Mouse (Mus musculus): ENCODE data around the gene Mcemp1. TPM values are rescaled to one million over a fixed set of nuclear protein-coding genes. Genes with fewer than 3 reads are reported as not detected.

Mcemp1 gene
- polyA plus RNA-seq, 1 experiment from 2014 or later, result 0.78 TPM

GRCm38 (mm10) chr8:3656725-3657381, 8.7 kb upstream of the Mcemp1 start:
- Histone ChIP-seq H3K36me3 (ENCODE audit: control insufficient read depth, insufficient read depth, low read length) (no peaks in the 10 kb centered on the region), H3K9ac (ENCODE audit: low read depth, low read length) (no peak overlapping the region), H3K4me3 (ENCODE audit: low read depth, low read length) (no peak overlapping the region), H3K4me1 (ENCODE audit: control insufficient read depth, insufficient read depth, low read length) (no peaks in the 10 kb centered on the region), H3K27me3 (replicated peaks; ENCODE audit: control insufficient read depth, insufficient read depth, low read length) (no peaks in the 10 kb centered on the region), H3K9me3 (ENCODE audit: control insufficient read depth, low read length) (no peaks in the 10 kb centered on the region), H3K27ac (replicated peaks; ENCODE audit: low read depth, low read length) (no peak overlapping the region), H3K4me2 (ENCODE audit: low read depth, low read length) (no peak overlapping the region)
- 18% methylated on average over 7 of the region's 7 CpGs for WGBS
- ATAC-seq (ENCODE audit: low read depth), result no peak
- DNase-seq (ENCODE audit: low spot score), result peak; percentile 17

DNA sequence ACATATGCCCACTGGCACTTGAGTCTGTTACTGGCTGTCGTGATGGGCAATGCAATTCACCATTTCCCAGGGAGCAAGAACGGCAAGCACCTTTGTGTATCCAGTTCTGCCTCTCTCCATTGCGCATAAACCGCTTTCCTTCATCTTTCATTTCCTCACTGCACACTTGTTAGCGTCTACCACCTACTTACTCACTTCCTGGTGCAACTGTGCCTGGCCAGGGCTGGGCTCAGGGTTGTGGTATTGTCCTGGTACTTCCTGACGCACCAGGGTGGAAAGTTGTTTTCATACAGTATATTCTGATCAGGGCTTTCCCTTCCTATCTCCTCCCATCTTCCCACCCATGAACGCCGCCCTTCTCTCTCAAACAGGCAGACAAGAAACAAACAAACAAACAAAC, 4.7 kb upstream of the Mcemp1 start:
- no peak overlapping the region for H3K4me3 ChIP-seq (ENCODE audit: low read depth, low read length)
- no peak overlapping the region for H3K9ac ChIP-seq (ENCODE audit: low read depth, low read length)
- no peak for DNase-seq (ENCODE audit: low spot score)
- H3K27ac ChIP-seq (replicated peaks; ENCODE audit: low read depth, low read length), result no peak overlapping the region
- H3K36me3 ChIP-seq (ENCODE audit: control insufficient read depth, insufficient read depth, low read length), result no peaks in the 10 kb centered on the region
- H3K4me1 ChIP-seq (ENCODE audit: control insufficient read depth, insufficient read depth, low read length), result no peaks in the 10 kb centered on the region
- no peak for ATAC-seq (ENCODE audit: low read depth)
- no peak overlapping the region for H3K4me2 ChIP-seq (ENCODE audit: low read depth, low read length)
- no peaks in the 10 kb centered on the region for H3K9me3 ChIP-seq (ENCODE audit: control insufficient read depth, low read length)
- WGBS, result 72% methylated on average over 8 of the region's 8 CpGs
- no peaks in the 10 kb centered on the region for H3K27me3 ChIP-seq (replicated peaks; ENCODE audit: control insufficient read depth, insufficient read depth, low read length)

DNA sequence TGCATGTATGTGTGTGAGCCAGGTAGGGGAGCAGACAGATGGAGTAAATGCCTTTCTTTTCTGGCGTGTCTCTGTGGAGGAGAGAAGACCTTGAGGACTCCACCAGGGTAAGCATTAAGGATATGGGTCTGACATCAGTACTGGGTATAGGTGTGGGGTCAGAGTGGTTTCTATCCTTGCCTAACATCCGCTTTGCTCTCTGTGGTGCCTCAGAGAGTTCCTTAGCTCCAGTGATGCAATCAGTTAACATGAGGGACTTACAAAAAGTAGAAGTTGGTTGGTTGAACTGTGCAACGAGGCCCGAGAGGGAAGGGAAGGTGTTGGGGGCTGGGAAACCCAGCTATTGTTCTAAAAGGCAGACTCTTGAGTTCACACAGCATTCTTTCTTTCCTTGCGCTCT, 1.1 kb upstream of the Mcemp1 start:
- Histone ChIP-seq H3K27ac (replicated peaks; ENCODE audit: low read depth, low read length) (no peak overlapping the region), H3K4me2 (ENCODE audit: low read depth, low read length) (no peak overlapping the region), H3K27me3 (replicated peaks; ENCODE audit: control insufficient read depth, insufficient read depth, low read length) (no peaks in the 10 kb centered on the region), H3K4me3 (ENCODE audit: low read depth, low read length) (no peak overlapping the region), H3K36me3 (ENCODE audit: control insufficient read depth, insufficient read depth, low read length) (no peaks in the 10 kb centered on the region), H3K9ac (ENCODE audit: low read depth, low read length) (no peak overlapping the region), H3K4me1 (ENCODE audit: control insufficient read depth, insufficient read depth, low read length) (no peaks in the 10 kb centered on the region), H3K9me3 (ENCODE audit: control insufficient read depth, low read length) (no peaks in the 10 kb centered on the region)
- DNase-seq (ENCODE audit: low spot score) (no peak), ATAC-seq (ENCODE audit: low read depth) (no peak)
- WGBS, result 51% methylated on average over 5 of the region's 5 CpGs

DNA sequence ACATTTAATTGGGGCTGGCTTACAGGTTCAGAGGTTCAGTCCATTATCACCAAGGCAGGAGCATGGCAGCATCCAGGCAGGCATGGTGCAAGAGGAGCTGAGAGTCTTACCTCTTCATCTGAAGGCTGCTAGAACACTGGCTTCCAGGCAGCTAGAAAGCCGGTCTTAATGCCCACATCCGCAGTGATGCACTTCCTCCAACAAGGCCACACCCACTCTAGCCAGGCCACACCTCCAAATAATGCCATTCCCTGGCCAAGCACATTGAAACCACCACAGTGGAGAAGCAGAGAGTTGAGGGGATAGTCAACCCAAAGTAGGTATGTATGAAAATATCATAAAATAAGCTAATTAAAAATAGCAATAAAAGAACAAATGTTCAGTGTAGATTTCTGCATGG, 4.8 kb downstream of the Mcemp1 start:
- Histone ChIP-seq H3K4me2 (ENCODE audit: low read depth, low read length) (no peak overlapping the region), H3K9ac (ENCODE audit: low read depth, low read length) (no peak overlapping the region), H3K27me3 (replicated peaks; ENCODE audit: control insufficient read depth, insufficient read depth, low read length) (no peaks in the 10 kb centered on the region), H3K4me1 (ENCODE audit: control insufficient read depth, insufficient read depth, low read length) (no peaks in the 10 kb centered on the region; the same call in 1 of the 2 replicates), H3K4me3 (ENCODE audit: low read depth, low read length) (no peak overlapping the region), H3K9me3 (ENCODE audit: control insufficient read depth, low read length) (no peaks in the 10 kb centered on the region), H3K27ac (replicated peaks; ENCODE audit: low read depth, low read length) (no peak overlapping the region), H3K36me3 (ENCODE audit: control insufficient read depth, insufficient read depth, low read length) (no peaks in the 10 kb centered on the region)
- ATAC-seq (ENCODE audit: low read depth), result no peak
- whole genome bisulfite sequencing, result 69% methylated on average over 2 of the region's 2 CpGs
- no peak for DNase-seq (ENCODE audit: low spot score)

GRCm38 (mm10) chr8:3671980-3672491, 6.5 kb downstream of the Mcemp1 start, which contains the start of gene Fcor:
Fcor (minus strand) TSS chr8:3672362.
- Histone ChIP-seq H3K4me3 (ENCODE audit: low read depth, low read length) (peak within 1 kb of the TSS; percentile 53), H3K27ac (replicated peaks; ENCODE audit: low read depth, low read length) (peak within 1 kb of the TSS; percentile 24), H3K4me2 (ENCODE audit: low read depth, low read length) (peak within 1 kb of the TSS; percentile 60), H3K36me3 (ENCODE audit: control insufficient read depth, insufficient read depth, low read length) (no peaks in the 10 kb centered on the region), H3K9me3 (ENCODE audit: control insufficient read depth, low read length) (no peaks in the 10 kb centered on the region), H3K27me3 (replicated peaks; ENCODE audit: control insufficient read depth, insufficient read depth, low read length) (no peaks in the 10 kb centered on the region), H3K4me1 (ENCODE audit: control insufficient read depth, insufficient read depth, low read length) (no peaks in the 10 kb centered on the region; the same call in 1 of the 2 replicates), H3K9ac (ENCODE audit: low read depth, low read length) (peak within 1 kb of the TSS; percentile 67)
- WGBS, result under 1% methylated on average over 23 of the region's 23 CpGs
- DNase-seq (ENCODE audit: low spot score), result peak; percentile 89
- peak; percentile 90 for ATAC-seq (ENCODE audit: low read depth)

DNA sequence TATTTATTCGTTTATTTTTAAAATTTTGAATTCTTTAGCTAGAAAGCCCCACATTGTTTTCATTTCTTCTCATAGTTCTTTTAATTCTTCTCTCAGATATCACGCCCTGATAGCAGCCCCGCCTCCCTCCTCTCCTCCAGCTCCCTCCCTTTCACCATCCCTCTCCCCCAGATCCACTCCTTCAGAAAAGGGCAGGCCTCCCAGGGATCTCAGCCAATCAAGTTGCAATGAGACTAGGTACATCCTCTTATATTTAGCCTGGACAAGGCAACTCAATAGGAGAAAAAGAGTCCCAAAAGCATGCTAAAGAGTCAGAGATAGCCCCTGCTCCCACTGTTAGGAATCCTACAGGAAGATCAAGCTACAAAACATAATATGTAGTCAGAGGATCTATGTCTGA, 9.1 kb downstream of the Mcemp1 start:
- no peak for ATAC-seq (ENCODE audit: low read depth)
- peaks cover 11% of the 10 kb centered on the region; the same call in 1 of the 2 replicates for H3K4me1 ChIP-seq (ENCODE audit: control insufficient read depth, insufficient read depth, low read length)

DNA sequence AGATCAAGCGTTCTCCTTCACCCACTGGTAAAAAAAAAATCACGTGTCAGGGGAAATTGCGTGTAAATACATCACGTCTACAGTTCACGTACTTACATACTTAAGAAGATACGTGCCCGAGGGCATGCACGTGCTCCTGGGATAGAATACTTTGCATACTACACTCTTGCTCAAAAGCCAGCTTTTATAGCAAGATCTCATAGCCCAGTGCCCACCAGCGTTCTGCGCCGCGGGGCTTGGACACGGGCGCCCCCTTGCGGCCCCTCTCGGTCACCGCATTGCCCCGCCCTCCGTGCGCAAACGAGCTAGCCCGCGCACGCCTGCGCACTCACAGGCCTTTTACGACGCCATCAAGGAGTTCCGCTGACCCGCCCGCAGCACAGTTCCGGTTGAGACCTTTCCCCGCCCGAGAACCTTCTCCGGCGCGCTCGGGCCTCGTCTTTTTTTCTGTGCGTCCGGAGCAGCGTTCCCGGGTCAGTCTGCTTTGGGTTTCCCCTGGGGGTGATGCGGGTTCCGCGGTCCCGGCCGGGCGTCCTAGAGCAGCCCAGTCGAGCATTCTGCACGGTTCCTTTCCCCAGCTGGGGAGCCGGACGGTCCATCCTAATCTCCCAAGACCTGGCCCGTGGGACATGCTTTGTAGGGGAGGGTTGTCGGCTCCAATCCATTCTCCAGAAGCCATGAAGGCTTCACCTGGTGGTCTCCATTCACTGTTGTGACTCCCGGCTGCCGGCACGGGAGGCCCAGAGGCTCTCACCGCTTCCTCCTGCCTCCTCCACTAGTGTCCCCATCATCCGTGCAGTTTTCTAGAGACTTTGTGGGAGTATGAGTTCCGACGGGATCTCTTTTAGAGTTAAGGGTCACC, 10.8 kb downstream of the Mcemp1 start, which contains the start of gene Trappc5:
Gene Trappc5 (plus strand): TSS at position 169 of the 862 bp plus-strand sequence.
- Histone ChIP-seq H3K9ac (ENCODE audit: low read depth, low read length) (peak within 1 kb of the TSS; percentile 94), H3K4me3 (ENCODE audit: low read depth, low read length) (peak within 1 kb of the TSS; percentile 98), H3K27me3 (replicated peaks; ENCODE audit: control insufficient read depth, insufficient read depth, low read length) (no peaks in the 10 kb centered on the region), H3K36me3 (ENCODE audit: control insufficient read depth, insufficient read depth, low read length) (peaks cover 26% of the 10 kb centered on the region), H3K4me1 (ENCODE audit: control insufficient read depth, insufficient read depth, low read length) (peaks cover 11% of the 10 kb centered on the region; the same call in 1 of the 2 replicates), H3K27ac (replicated peaks; ENCODE audit: low read depth, low read length) (peak within 1 kb of the TSS; percentile 87), H3K9me3 (ENCODE audit: control insufficient read depth, low read length) (no peaks in the 10 kb centered on the region), H3K4me2 (ENCODE audit: low read depth, low read length) (peak within 1 kb of the TSS; percentile 84)
- DNase-seq (ENCODE audit: low spot score) (peak; percentile 97), ATAC-seq (ENCODE audit: low read depth) (peak; percentile 90)
- WGBS, result under 1% methylated on average over 59 of the region's 61 CpGs

More for the DNA sequence above, 9.1 kb downstream of the Mcemp1 start:
- Histone ChIP-seq H3K36me3 (ENCODE audit: control insufficient read depth, insufficient read depth, low read length) (peaks cover 10% of the 10 kb centered on the region), H3K9ac (ENCODE audit: low read depth, low read length) (no peak overlapping the region), H3K4me2 (ENCODE audit: low read depth, low read length) (no peak overlapping the region), H3K4me3 (ENCODE audit: low read depth, low read length) (no peak overlapping the region), H3K9me3 (ENCODE audit: control insufficient read depth, low read length) (no peaks in the 10 kb centered on the region), H3K27ac (replicated peaks; ENCODE audit: low read depth, low read length) (no peak overlapping the region), H3K27me3 (replicated peaks; ENCODE audit: control insufficient read depth, insufficient read depth, low read length) (no peaks in the 10 kb centered on the region)
- no peak for DNase-seq (ENCODE audit: low spot score)
- 56% methylated on average over 3 of the region's 3 CpGs for WGBS

GRCm38 (mm10) chr8:3676993-3677579, 11.5 kb downstream of the Mcemp1 start:
- H3K36me3 ChIP-seq (ENCODE audit: control insufficient read depth, insufficient read depth, low read length), result peaks cover 31% of the 10 kb centered on the region
- H3K4me1 ChIP-seq (ENCODE audit: control insufficient read depth, insufficient read depth, low read length), result peaks cover 11% of the 10 kb centered on the region; the same call in 1 of the 2 replicates
- ATAC-seq (ENCODE audit: low read depth), result no peak
- peak overlapping the region; percentile 98 for H3K4me3 ChIP-seq (ENCODE audit: low read depth, low read length)
- peak overlapping the region; percentile 94 for H3K9ac ChIP-seq (ENCODE audit: low read depth, low read length)
- DNase-seq (ENCODE audit: low spot score), result no peak
- peak overlapping the region; percentile 87 for H3K27ac ChIP-seq (replicated peaks; ENCODE audit: low read depth, low read length)
- peak overlapping the region; percentile 84 for H3K4me2 ChIP-seq (ENCODE audit: low read depth, low read length)
- no peaks in the 10 kb centered on the region for H3K27me3 ChIP-seq (replicated peaks; ENCODE audit: control insufficient read depth, insufficient read depth, low read length)
- 3% methylated on average over 15 of the region's 15 CpGs for WGBS
- H3K9me3 ChIP-seq (ENCODE audit: control insufficient read depth, low read length), result no peaks in the 10 kb centered on the region

Measured in embryonic facial prominence, embryonic 14.5 days (tissue).